Mouse (Mus musculus) urinary bladder, adult 2 months (tissue): Measurements from ENCODE around the gene Lsm7. TPM values are rescaled to one million over a fixed set of nuclear protein-coding genes. Genes with fewer than 3 reads are reported as not detected.
"Not testable (repeated sequence)": the region's sequence is repeated elsewhere in the genome, so short reads cannot be mapped to it uniquely, and the experiment has no call there.

Experiments used
- DNase-seq: peaks from one replicate; pipeline ENCODE4 v3.0.0; 2022; ENCODE audit warnings: low spot score
- polyA plus RNA-seq: library from polyadenylated mRNA; depleted of rRNA; stranded (reverse); fragments of >200 nt; gene quantifications from 2 replicates; pipeline ENCODE4 v1.2.3, GENCODE M21; 2012

The Lsm7 gene
- polyA plus RNA-seq, 1 experiment = 147 TPM

- DNase-seq = no peak
These were observed 18.0 kb downstream of the Lsm7 start for GRCm38 (mm10) chr10:80836949-80837379.

DNA sequence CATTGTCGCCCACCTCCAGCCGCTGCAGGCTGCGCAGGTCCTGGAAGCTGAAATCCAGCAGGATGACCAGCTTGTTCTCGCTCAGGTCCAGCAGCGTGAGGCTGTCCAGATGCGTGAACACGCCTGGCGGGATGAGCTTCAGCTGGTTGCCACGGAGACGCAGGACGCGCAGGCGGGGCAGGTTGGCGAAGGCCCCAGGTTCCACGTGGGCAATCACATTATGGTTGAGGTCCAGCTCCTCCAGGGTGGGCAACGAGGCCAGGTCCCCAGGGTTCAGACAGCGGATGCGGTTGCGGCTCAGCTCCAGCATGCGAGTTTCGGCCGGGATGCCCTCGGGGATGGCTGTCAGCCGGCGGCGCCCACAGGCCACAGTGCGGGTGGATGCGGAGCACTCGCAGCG, 19.4 kb downstream of the Lsm7 start:
- no peak for DNase-seq

DNA sequence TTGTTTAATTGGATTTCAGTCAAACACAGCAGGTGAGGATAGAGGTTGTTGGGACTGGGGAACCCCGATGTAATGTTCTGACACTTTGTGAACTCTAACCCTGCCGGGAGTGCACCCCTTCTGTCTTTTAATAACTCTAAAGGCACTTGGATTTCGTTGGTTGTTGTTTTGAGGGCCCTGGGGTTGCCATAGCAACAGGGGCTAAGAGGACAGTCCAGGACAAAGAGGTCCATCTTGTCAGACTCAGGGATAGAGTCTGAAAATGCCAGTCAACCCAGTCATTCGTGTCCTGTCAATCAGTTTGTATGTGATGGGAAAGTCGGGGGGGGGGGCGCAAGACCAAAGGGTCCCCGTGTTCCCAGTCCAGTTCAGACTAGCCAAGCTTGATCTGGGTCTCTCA, 22.2 kb downstream of the Lsm7 start:
- DNase-seq = no peak

- DNase-seq = no peak
These were observed 23.9 kb downstream of the Lsm7 start for GRCm38 (mm10) chr10:80831136-80831535.

- DNase-seq = no peak
These were observed 25.4 kb downstream of the Lsm7 start for GRCm38 (mm10) chr10:80829359-80830278.

DNA sequence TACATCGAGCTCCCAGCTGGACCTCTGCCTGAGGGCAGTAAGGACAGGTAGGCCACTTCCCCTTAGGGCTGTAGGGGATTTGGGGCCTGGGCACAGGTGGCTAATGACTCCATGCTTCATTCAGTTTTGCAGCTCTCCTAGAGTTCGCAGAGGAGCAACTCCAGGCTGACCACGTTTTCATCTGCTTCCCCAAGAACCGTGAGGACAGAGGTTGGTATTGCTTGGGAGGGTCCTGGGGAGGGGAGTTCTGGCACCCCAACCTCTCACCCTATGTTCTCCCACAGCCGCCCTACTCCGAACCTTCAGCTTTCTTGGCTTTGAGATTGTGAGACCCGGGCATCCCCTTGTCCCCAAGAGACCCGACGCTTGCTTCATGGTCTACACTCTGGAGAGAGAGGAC, 26.4 kb downstream of the Lsm7 start:
- DNase-seq = not testable (repeated sequence)

- no peak for DNase-seq
These were observed 27.1 kb downstream of the Lsm7 start for GRCm38 (mm10) chr10:80827870-80828420.

- DNase-seq = no peak
These were observed 27.7 kb downstream of the Lsm7 start for GRCm38 (mm10) chr10:80827063-80827869.

- peak; percentile 91 for DNase-seq
These were observed 28.6 kb downstream of the Lsm7 start, which contains the start of gene Oaz1 for GRCm38 (mm10) chr10:80826151-80827062. Gene Oaz1, plus strand, starts transcription at chr10:80826656.

GRCm38 (mm10) chr10:80824827-80825226, 30.2 kb downstream of the Lsm7 start:
- no peak for DNase-seq

DNA sequence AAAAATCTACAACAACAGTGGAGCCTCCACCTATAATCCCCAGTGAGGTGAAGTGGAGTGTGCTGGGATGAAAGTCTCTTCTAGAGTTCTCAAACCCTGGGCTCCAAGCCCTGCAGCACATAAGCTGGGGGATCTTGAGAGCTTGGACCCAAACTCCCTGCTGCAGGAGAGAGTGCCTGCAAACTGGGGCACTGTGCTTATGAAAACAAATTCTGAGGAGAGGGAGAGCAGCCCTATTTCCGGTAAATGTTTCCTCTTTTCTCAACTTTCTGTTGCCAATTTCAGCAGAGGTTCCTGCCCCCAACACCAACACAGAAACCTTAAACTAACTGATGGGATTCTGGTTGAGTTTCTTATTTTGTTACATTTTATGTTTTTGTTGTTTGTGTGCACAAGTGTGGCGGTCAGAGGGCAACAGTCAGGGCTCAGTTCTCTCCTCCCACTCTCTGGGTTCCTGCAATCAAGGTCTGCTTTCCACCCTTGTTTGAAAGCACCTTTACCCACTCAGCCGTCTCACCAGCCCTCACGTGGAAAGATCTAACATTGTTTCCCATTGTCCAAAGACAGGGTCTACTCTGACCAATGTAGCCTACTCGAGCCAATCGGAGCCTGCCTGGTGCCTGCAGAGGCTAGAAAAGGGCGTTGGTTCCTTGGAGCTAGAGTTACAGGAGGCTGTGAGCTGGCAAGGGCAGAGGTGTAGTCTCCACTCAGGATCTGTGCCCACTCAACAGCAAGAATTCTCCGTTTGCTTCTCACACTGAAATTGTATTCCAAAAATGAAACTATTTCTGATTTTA, 31.0 kb downstream of the Lsm7 start:
- DNase-seq = no peak

DNA sequence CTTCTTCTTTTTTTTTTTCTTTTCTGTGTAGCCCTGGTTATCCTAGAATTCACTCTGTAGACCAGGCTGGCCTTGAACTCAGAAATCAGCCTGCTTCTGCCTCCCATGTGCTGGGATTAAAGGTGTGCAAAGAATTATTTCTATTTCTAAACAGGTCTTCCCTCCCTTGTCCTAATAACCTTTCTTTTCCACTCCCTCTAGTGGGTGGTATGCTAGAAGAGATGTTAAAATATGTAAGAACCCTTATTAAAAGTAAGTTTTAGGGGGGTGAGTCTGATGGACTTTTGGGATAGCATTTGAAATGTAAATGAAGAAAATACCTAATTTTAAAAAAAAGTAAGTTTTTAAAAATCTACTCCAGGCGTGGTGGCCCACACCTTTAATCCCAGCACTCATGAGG, 31.7 kb downstream of the Lsm7 start:
- no peak for DNase-seq

- no peak for DNase-seq
These were observed 32.5 kb downstream of the Lsm7 start for GRCm38 (mm10) chr10:80822528-80822927.

DNA sequence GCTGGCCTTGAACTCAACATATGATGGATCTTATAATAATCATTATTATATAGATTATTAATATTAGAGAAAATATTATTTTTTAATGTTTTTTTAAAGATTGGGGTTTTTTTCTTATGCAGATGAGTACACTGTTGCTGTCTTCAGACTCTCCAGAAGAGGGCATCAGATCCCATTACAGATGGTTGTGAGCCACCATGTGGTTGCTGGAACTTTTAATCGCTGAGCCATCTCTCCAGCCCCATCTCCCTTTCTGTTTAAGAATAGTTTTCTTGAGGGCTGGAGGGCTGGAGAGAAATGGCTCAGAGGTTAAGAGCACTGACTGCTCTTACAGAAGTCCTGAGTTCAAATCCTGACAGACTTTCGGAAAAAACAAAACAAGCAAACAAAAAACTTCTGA, 33.0 kb downstream of the Lsm7 start:
- DNase-seq = no peak

DNA sequence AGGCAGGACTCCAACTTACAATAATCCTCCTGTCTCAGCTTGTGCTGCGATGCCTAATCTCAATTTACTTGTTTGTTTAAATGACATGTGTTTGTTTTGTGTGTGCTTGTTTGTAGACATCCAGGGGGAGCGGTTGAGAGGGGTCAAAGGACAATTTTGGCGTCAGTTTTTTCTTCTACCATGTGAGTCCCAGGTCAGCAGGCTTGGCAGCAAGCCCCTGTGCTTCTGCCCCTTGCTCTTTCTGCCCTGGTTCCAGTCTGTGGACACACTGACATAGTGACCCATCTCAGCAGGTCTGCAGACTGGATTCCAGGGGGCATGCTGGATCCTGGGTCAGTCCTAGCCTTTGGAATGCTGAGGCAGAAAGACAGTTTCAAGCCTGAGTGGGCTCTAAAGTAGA, 35.6 kb downstream of the Lsm7 start:
- no peak for DNase-seq

DNA sequence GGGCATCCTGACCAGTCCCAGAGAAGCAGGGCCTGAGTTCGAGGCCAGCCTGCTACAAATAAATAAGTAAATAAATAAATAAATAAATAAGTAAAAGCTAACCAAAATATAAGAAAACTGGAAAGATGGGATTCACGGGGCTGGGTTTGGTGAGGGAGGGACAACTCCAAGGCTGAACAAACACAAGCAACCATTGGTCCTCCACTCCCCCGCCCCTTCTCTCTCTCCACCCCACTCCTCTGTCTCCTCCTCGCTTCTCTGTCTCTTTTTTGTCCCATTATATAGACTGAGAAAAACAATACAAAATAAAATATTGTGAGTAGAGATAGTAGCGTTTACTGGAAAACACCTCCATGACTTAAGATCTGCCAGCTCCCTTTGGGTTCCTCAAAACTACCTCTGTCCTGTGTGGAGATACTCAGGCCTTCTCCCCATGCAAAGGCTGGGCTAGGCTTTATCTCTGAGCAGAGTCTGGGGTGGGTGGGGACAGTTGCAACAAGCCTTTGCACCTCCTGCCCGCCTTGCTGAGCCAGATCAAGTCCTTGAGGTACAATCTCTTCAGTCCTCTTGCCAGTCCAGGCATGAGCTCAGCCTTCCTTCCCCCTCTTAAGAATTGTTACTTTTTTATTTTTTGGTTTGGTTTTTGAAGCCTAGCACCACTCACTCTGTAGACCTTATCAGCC, 36.3 kb downstream of the Lsm7 start:
- no peak for DNase-seq

DNA sequence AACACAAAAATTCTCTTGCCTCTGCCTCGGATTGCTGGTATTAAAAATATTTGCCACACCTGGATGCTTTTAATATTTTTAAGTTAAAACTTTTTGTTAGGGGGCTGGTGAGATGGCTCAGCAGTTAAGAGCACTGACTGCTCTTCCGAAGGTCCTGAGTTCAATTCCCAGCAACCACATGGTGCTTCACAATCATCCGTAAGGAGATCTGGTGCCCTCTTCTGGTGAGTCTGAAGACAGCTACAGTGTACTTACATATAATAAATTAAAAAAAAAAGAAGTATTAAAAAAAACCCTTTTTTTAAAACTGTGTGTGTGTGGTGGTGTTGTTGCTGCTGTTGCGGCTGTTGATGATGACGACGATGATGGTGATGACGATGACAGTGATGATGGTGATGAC, 37.1 kb downstream of the Lsm7 start:
- not testable (repeated sequence) for DNase-seq

GRCm38 (mm10) chr10:80817164-80817563, 37.8 kb downstream of the Lsm7 start:
- no peak for DNase-seq

- DNase-seq = not testable (repeated sequence)
These were observed 38.7 kb downstream of the Lsm7 start for GRCm38 (mm10) chr10:80816303-80816702.

DNA sequence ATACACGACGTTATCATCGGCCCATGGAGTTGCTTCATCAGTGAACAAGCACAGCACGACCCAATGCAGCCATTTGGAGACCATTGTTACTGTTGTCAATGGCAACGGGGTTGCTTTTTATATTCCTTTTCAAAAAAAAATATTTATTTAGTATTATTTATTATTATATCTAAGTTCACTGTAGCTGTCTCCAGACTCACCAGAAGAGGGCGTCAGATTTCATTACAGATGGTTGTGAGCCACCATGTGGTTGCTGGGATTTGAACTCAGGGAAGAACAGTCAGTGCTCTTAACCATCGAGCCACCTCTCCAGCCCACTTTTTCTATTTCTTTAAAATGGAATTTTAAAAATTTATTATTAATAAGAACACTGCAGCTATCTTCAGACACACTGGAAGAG, 40.2 kb downstream of the Lsm7 start:
- no peak for DNase-seq
